Mouse (Mus musculus) left cerebral cortex, postnatal 36 days (tissue): ENCODE results near the gene Nipal3. TPM values are rescaled to one million over a fixed set of nuclear protein-coding genes. Genes with fewer than 3 reads are reported as not detected.

ENCODE experiments used
- DNase-seq, 2 experiments: peaks; one replicate each; pipeline ENCODE4 v3.0.0; 2021 to 2022; ENCODE audit warnings: low spot score in 2 of 2, mixed read lengths in 1 of 2
- intact Hi-C: fragments of 180-260 bp; cut with DNase I; formaldehyde crosslinking; loops from one replicate; pipeline ENCODE4 v1.15.1; 2025
- microRNA-seq: library from miRNA; unstranded; fragments of <30 nt; microRNA quantifications from one replicate; pipeline ENCODE4 v1.2.0, GENCODE M21; 2022
- total RNA-seq, 2 experiments: library from RNA; stranded (reverse); gene quantifications; 2 replicates each; pipeline ENCODE4 v1.2.3; 2021

Nipal3 gene
- total RNA-seq, 2 experiments from 2014 or later, result 107 to 108 TPM

DNA sequence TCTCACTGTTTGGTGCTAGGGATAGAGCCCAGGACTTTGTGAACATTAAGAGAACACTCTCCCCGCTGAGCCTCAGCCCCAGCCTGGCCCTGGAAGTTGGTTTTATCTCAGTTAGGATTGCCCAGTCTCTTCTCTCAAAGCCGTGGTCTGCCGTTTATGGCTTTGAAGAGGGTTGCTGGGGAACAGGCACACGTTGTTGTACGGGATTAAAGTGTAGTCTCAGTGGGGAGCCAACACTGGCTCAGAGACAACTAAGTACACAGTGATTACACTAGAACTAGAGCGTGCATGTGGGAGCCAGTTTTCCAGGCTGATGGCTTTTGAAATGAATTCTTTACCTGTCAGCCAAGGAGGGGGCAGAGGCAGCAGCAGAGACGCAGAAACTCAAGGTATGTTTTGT, 93.0 kb downstream of the Nipal3 start:
- intact Hi-C loops, result no loop called here

GRCm38 (mm10) chr4:135397991-135398390, 96.8 kb downstream of the Nipal3 start, which contains the start of gene Ncmap:
Gene Ncmap, minus strand, starts transcription at chr4:135398227.
- intact Hi-C loops, result no loop called here
- no peak for DNase-seq

More for the DNA sequence above, 93.0 kb downstream of the Nipal3 start:
- DNase-seq, result no peak

DNA sequence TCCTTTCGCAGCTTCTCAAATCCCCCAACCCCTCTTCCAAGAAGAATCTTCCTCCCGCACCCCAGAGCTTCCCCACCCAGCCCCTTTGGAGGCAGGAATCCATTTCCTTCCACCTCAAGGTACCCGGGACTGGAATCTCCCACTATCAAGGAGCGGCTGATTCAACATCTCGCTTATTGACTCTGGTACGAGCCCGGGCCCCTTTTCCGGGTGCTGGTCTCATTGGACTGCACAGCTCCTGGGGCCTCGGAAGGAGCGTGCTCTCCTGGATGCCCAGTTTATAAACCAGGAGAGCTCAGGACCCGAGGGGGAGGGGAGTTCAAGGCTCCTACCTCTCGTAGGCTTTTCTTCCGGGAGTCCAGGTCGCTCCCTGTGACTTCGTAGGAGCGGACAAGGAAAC, 97.3 kb downstream of the Nipal3 start:
- intact Hi-C loops, result no loop called here
- no peak for DNase-seq

GRCm38 (mm10) chr4:135396303-135396702, 98.5 kb downstream of the Nipal3 start:
- DNase-seq, result no peak
- intact Hi-C loops, result no loop called here

Small RNAs within 50 kb of the gene (microRNA-seq; reads per million reads assigned to microRNA genes)
- gene Gm25317, result not detected
- gene Mir700, result 510 reads per million, percentile 72 among the genes with 10 or more reads in this experiment

Other genes starting within 250 kb of the Nipal3 start
- 10 to 100 TPM; 33.8 to 36.2 TPM for gene Clic4, start 222.2 kb downstream of the Nipal3 start, total RNA-seq
- gene Srrm1, start 141.7 kb downstream of the Nipal3 start, total RNA-seq, result 100 to 1,000 TPM; 101 to 153 TPM
- gene Ncmap, start 96.8 kb downstream of the Nipal3 start, total RNA-seq, result under 1 TPM; 0.39 to 0.54 TPM
- gene Rcan3, start 61.2 kb downstream of the Nipal3 start, total RNA-seq, result 10 to 100 TPM; 25.3 to 30.3 TPM
- 1 to 10 TPM; 1.0 to 1.9 TPM for gene Stpg1, start 248 bp downstream of the Nipal3 start, total RNA-seq
- 1 to 10 TPM; 1.2 to 1.6 TPM for gene Grhl3, start 78.6 kb upstream of the Nipal3 start, total RNA-seq
- gene Ifnlr1, start 191.2 kb upstream of the Nipal3 start, total RNA-seq, result under 1 TPM; 0.20 to 0.36 TPM
- under 1 TPM; 0.12 to 0.20 TPM for gene Il22ra1, start 233.1 kb upstream of the Nipal3 start, total RNA-seq